Mouse (Mus musculus) left cerebral cortex, adult 18-20 months (tissue): ENCODE data around the gene Pdp2. TPM values are rescaled to one million over a fixed set of nuclear protein-coding genes. Genes with fewer than 3 reads are reported as not detected.
A peak's percentile ranks its signal among the peaks of the same experiment; 100 is the strongest.

Experiments
- DNase-seq, 2 experiments: peaks; one replicate each; pipeline ENCODE4 v3.0.0; 2021 to 2022; ENCODE audit warnings: low spot score in 2 of 2, mixed read lengths in 1 of 2
- total RNA-seq, 2 experiments: library from RNA; stranded (reverse); gene quantifications; 2 replicates each; pipeline ENCODE4 v1.2.3; 2021

Gene Pdp2
- total RNA-seq, 2 experiments from 2014 or later, result 7.7 to 8.9 TPM

DNA sequence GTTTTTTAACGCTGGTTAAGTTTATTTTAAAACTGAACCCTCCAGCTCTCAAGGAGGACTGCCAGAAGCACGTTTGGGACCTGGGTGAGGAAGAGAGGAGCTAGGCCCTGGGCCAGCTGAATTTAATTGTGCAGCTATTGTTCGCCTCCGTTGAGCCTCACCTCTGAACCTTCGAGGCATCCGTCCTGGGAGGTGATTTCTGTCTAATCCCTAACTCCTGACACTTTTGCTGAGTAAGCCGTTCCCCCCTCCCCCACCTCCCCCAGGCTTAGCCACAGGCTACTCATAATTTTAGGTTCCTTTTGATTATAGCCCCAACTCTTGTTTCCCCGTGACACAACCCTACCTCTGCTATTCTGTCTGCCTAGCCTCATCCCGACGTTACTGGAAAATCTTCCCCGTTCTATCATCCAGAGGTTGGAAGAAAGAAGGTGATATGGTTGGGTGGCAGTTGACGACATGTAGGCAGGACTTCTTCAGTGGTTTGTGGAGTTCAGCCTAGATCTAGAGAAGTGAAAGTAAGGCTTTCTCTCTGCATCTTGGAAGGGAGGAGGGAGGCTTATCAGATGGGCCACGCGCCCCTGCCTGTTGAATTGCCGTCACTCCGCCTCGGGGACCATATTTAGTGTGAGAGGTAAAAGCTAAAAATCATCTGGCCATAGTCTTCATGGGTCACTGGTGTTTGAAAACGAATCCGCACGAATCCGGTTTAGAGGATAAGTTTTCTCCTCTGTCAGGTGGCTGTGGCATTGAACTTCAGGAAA lies 4.7 kb downstream of the Pdp2 start:
- DNase-seq, result no peak

DNA sequence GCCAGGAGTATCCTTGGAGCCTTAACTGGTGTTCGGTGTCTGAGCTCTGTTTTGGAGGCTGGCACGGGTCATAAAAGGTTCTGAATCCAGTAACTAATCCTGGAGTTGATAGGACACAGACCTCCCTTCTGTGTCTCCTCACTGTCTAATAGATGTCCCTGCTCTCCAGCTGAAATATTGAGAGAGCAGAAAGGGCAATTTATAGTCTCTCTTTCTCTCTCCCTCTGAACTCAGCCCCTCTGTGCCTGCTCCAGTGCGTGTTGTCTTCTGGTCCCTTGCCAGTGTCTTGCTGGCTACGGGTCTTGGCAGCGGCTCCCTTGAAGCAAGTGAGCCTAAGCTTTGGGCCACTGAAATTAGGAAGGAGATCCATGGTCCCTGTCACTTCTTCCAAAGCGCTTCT lies 6.4 kb downstream of the Pdp2 start:
- DNase-seq, result no peak

DNA sequence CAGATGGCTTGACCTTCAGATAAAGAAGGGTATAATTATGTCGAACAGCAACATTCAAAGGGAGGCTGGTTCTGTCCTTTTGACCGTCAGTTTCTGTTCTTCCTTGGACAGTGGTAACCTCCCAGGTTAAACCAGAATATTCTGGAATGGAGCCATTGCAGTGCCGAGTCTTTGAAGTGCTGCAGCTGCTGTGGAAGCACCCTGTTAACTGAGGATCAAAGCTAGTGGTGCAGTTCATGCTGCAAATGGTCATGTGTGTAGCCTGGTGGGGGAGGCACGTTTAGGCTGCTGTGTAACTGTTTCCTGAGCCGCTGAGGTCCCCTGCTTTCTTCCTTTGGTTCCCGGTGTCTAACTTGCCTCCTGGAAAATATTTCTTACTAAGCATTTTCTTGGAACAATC lies 7.2 kb downstream of the Pdp2 start:
- no peak for DNase-seq

DNA sequence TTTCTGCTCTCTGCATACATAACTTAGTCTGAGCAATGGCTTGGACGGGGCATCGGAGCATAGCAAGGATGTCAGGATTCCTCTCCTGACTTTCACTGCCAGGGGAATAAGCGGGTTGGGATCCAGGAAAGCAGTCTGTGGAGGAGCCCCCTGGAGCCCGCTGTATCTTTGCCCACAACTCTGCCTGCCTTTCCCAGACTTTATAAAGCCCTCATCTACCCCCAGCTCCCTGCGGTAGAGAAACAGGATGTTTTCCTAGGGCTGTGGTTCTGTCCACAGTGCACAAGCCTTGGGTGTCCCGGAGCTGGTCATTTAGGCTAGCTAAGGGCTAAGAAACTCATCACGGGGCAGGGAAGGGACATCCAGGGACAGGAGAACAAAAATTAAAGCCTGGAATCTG lies 10.1 kb downstream of the Pdp2 start:
- no peak for DNase-seq

DNA sequence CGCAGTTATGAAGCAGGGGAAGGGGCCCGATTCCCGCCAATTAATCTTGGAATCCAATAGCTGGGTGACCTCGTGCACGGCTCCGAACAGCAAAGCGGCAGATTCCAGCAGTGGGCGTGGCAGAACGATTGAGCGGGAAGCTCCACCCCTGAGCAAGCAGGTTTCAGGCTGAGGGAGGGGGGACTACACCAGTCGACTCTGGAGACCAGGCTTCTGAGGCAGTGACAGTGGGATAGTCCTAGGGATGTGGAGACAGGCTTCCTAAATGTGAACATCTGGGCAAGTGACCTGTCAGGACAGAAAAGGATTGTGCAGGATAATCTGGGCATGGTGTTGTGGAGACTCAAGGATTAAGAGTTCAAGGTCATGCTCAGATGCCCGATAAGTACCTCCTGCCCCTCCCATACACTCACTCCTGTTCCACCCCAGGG lies 10.7 kb downstream of the Pdp2 start:
- no peak for DNase-seq

DNA sequence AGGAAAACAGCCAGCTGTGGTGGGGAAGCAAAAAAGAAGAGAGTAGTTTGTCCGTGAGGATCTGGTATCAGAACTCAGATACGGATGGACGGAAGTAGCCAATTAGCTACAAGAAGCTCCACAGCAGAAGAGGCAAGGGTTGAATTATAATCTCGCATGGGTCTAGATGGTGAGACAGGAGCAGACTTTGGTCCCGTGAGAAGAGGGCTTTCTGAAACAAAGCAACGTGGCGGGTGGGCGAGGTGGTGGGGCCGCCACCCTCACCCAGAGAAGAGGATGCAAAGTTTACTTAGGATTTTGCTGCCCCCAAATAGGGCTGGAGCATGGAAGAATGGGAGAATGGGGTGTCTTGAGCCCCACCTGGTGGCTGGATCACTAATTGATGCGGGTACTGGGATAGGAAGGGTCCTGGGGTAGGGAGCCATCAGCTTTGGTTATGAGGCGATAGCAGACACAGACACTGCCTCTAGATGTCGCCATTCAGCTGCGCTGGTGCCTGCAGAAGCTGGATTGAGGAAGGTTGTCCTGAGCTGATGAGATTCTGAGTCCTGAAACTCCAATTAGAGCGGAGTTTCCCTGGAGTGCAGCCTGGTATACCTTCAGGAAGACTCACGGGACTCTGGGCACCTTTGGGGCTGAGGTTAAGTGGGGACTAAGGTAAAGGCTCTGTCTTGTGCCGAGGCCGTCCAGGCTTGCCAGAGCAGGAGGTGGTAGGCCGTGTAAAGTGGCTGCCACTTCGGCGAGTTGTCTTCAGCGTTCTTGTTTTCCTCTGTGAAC lies 11.4 kb downstream of the Pdp2 start:
- peak; percentile 79 to 82 for DNase-seq

DNA sequence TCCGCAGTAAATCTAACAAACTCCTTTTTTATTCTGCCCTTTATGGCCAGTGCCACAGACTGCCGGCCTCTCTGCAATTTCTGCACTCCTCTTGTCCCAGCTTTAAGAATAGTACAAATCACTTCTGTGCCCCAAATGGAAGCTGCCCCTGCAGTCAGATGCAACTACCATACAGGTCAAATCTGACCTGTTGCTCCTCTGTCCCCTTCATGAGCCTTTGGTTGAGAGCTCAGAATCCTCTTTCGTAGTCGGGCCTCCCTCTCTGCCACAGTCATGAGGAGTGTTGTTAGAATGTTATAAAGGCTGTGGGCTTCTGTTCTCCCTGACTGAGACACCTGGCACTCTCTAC lies 12.0 kb downstream of the Pdp2 start:
- no peak for DNase-seq

DNA sequence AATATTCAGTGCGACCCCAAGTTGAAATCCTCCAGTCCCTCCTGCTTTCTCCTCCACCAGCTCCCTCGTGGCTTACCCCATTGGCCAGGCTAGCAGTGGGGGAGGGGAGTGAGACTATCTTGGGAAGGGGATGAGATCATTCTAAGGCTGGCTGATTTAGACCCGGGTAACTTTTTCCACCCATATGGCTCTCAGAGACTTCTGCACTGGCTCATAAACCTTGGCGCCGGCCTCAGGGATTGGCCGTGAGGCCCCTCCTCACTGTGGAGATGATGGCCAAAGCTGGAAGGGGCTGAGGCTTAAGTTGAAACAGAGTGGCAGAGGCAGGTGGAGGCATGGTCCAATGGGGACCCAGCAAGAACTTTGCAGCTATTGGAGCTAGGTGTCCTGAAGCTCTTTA lies 15.1 kb downstream of the Pdp2 start:
- no peak for DNase-seq

DNA sequence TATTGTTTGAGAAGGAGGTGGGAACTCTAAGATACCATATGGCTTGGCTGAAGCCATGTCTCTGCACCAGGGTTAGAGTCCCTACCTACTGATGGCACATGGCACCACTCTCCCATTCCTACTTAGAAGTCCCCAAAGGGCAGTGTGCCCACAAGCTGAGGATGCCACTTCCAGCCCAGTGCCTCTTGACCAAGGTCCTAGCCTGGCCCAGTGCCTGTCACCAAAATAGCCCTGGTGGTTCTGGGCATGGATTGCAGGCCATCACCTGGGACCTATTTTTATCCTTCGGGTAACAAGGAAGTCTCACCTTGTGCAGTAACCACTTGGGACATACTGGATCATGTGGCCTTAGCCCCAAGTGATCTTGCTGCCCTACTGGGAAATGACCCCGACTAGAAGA lies 16.7 kb downstream of the Pdp2 start:
- no peak for DNase-seq

DNA sequence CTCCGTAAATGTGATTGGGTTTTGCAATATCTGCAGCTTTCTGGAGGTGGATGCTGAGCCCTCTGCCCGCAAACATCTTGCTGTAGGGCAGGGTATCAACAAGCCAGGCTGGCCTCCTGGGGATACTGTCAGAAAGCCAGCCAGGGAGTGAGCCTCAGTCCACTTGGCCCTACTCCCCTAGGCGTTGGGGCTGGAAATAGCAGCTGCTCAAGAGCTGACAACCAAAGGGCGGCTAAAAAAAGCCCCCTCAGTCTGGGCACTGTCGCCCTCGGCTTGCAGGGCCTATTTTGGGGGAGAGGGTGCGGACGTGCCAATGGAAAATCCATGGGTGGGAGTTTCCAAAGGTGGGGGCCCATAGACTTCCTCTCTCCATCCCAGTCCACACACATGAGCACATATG lies 18.0 kb downstream of the Pdp2 start:
- DNase-seq, result no peak

DNA sequence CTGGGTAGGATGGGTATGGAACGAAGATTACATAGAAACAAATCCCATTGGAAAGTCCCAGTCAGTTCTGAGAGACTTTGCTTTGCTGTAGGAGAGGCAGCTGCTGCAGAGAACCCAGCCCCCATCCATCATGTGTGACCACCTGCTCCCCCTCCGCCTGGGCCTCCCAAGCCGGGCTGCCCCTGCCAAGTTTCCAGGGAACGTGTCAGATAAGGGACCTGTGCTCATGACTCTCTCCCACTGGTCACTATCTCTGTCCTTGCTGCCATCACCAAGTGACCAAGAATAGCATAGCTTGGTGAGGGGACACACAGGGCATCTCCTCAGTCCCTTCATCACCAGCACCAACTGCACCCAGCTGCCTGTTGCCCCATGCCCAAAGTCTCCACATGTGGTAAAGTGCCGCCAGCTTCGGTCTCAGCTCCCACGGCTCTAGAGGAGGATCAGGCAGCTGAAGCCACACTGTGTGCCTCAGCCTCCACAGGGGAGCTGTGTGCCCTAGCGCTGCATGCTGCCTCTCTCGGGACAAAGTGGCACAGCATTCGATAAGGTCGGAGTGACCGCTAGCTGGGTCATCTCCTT lies 19.0 kb downstream of the Pdp2 start:
- DNase-seq, result no peak

DNA sequence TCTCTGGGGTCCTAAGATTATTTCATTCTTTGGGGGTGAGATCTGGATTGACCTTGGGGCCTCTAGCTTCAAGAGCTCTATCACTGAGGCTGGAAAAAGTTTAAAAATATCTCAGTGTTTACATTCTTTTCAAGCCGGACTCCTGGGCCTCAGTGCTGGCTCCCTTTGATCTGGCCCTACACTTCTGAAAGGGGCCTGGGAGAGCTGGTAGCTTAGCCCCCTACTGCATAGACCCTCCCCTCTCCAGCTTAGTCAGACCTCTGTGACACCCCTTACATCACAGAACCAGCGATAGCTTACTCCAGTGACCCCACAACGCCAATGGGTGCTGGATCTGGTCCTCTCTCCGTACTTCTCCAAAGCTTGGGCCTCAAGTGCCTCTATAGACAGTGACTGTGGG lies 20.4 kb downstream of the Pdp2 start:
- DNase-seq, result no peak

DNA sequence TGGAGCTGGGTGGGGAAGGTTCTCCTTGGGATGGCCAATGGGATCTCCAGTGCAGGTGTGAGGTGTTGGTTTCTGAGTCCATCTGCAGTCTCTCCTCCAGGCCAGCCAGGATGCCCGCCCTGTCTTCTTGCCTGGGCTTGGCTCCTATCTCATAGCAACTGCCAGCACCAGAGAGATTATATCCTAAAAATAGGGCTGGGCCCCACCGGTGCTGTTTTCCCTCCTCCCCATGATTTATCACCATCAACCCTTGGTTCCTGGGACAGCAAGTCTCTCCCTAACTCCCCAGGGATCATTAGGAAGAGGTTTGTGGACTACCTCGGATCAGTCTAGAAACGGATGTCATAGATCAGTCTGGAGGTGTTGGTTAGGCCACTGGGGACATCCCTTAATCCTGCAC lies 21.9 kb downstream of the Pdp2 start:
- no peak for DNase-seq

DNA sequence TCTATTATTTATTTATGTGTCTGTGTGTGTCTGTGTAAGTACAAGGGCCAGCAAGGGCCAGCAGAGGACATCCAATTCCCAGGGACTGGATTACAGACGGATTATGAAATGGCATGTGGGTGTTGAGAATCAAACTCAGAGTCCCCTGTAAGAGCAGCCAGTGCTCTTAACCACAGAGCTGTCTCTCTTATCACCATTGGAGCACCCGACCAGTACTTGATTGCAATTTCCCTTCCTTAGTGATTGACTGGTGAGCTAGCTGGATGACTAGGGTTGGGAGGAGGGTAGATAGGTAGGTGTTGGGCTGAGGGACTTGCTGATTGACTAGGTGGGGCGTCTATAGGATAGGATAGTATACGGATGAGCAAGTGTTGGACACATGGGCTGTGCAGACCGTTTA lies 29.5 kb downstream of the Pdp2 start:
- no peak for DNase-seq

DNA sequence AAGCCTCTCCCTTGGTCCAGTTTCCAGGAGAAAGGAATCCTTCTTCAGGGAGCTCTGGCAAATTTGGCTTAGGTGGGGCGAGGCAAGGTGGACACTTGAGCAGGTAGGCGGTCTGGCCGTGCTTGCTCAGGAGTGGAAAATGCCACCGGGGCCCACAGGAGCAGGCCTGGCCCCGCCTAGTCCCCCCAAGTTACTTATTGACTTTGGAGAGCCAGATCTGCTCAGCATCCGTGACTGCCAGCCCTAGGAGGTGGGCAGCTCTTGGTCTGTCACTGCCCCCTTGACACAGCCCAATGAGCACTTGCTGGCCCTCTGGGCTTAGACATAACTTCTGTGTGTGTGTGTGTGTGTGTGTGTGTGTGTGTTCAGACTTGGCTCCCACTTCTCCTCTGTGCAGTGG lies 32.9 kb downstream of the Pdp2 start, which contains the start of gene Cdh16:
Cdh16 (minus strand) TSS at position 236 of the 400 bp plus-strand sequence.
- no peak for DNase-seq

DNA sequence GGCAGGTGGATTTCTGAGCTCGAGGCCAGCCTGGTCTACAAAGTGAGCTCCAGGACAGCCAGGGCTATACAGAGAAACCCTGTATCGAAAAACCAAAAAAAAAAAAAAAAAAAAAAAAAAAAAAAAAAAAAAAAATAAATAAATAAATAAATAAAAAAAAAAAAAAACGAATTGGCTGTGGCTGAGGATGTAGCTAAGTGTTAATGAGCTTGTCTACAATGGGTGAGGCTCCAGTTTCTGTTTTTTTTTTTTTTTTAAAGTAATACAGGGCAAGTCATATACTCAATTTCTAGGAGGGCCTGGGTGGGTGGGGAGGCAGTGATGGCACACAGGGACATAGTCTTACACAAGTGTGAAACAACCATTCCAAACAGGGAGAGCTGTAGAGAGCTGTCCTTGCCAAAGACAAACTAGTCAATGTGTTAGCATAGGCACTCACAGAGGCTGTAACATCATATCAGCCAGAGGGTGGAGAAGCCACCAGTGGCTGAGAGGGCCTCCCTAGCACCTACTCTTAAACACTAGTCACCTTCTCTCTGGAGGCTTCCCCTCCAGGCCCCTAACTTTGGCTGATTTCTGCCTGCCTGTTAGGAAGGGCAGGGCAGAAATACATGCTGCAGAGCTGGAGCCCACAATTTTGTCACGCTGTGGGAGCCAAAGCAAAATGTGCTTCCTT lies 36.0 kb downstream of the Pdp2 start:
- no peak for DNase-seq

DNA sequence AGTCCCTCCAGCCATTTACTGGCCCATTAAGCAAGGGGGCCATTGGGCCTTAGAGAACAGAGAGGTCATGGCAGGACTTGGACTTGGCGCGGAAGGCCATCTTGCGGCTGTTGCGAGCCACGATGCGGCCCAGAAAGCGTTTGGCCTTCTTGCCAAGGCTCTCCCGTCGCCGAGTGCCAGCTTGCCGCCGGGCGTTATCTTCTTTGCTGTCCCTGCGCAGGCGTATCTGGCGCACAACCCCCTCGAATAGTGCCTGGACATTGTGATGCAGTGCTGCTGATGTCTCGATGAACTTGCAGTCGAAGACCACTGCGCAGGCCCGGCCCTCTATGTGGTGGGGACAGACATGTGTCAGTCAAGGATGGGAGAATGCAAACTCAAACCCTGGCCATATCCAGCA lies 37.2 kb downstream of the Pdp2 start:
- DNase-seq, result no peak

DNA sequence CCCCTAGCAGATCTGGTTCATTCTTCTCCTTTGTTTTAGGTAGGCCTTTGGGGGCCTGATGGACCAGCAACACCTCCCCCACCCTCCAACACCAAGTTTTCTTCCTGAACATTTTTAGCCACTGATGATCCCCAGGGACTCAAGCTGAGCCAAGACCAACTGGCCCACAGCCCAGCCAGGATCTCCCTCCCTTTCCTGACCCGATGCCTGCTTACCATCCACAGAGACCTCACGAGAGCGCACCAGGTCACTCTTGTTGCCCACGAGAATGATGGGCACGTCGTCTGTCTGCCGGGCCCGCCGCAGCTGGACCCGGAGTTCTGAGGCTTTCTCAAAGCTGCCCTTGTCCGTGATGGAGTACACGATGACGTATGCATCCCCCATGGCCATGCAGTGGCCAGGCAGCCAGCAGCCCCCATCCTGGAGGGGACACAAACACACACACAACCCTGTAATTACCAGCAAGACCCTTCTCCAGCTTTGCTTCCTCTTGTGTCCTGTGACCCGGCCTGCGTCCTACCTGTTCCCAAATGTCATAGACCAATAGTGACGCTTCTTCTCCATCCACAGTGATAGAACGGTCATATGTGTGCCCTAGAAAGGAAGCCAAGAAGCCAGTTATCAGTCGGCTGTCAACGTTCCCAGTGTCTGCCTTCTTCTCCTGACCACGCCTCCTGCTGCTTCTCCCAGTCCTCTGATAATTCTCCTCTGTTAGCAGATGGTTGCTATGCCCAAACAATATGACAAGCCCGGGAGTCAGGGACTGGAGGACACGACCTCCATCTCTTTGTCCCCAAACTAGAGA lies 38.3 kb downstream of the Pdp2 start:
- no peak for DNase-seq

DNA sequence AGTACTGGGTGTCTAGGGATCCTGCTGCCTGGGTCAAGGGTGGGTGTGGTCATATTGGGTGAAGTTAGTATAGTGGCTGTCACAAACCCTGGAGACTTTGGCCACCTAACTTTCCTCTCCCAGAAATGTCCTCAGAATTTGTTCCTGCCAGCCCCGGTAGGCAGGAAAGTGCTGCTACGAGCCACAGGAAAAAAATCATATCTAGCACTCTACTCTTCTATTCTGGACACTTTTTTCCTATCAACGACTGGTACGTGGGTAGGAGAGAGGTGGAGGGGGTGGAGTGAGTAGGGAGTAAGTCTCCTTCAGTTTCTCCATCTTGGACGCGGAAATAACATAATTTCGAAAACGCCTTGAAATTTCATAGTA lies 38.8 kb downstream of the Pdp2 start:
- no peak for DNase-seq

DNA sequence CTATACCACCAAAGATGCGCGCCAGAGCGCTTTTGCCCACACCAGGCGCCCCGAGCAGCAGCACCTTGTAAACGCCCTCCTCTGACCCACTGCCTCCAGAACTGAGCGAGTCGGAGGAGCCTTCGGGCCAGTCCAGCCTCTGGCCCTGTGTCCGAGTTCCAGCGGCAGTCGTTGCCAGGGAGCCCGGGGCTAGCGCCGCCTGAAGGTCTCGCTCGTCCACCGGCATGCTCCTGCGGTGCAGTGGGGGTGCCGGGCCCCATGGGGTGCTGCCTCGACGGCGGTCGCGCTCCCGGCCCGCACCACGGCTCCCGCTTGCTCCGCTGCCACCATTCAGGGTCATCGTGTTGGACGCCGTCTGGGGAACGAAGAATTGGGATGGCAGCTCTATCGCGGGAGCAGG lies 39.3 kb downstream of the Pdp2 start:
- no peak for DNase-seq
